Mouse (Mus musculus) cerebellum, adult 11 months (tissue): Measurements from ENCODE around the gene Wnt11.

Experiments used
- DNase-seq: peaks from one replicate; pipeline ENCODE4 v3.0.0; 2022

Wnt11 gene

GRCm38 (mm10) chr7:98834711-98835321, at the start of gene Wnt11:
Gene Wnt11, plus strand, starts transcription at chr7:98835112.
- no peak for DNase-seq

GRCm38 (mm10) chr7:98786792-98787612, 47.9 kb upstream of the Wnt11 start:
- no peak for DNase-seq

GRCm38 (mm10) chr7:98788721-98789120, 46.2 kb upstream of the Wnt11 start:
- DNase-seq: no peak

- DNase-seq: no peak
Observed at GRCm38 (mm10) chr7:98789121-98789520, 45.8 kb upstream of the Wnt11 start.

GRCm38 (mm10) chr7:98791864-98792263, 43.0 kb upstream of the Wnt11 start:
- DNase-seq: no peak

GRCm38 (mm10) chr7:98793811-98794210, 41.1 kb upstream of the Wnt11 start:
- DNase-seq: no peak

GRCm38 (mm10) chr7:98794444-98794843, 40.5 kb upstream of the Wnt11 start:
- no peak for DNase-seq

GRCm38 (mm10) chr7:98795637-98796036, 39.3 kb upstream of the Wnt11 start:
- no peak for DNase-seq

GRCm38 (mm10) chr7:98797347-98798133, 37.4 kb upstream of the Wnt11 start:
- no peak for DNase-seq

GRCm38 (mm10) chr7:98798134-98798417, 36.8 kb upstream of the Wnt11 start:
- no peak for DNase-seq

- DNase-seq: no peak
Observed at GRCm38 (mm10) chr7:98800435-98800834, 34.5 kb upstream of the Wnt11 start.

GRCm38 (mm10) chr7:98801086-98801485, 33.8 kb upstream of the Wnt11 start:
- no peak for DNase-seq

GRCm38 (mm10) chr7:98803181-98803580, 31.7 kb upstream of the Wnt11 start:
- no peak for DNase-seq

- no peak for DNase-seq
Observed at GRCm38 (mm10) chr7:98804841-98805772, 29.8 kb upstream of the Wnt11 start.

- DNase-seq: no peak
Observed at GRCm38 (mm10) chr7:98806961-98807360, 28.0 kb upstream of the Wnt11 start.

- no peak for DNase-seq
Observed at GRCm38 (mm10) chr7:98809372-98809771, 25.5 kb upstream of the Wnt11 start.

- DNase-seq: no peak
Observed at GRCm38 (mm10) chr7:98810619-98811018, 24.3 kb upstream of the Wnt11 start.

- DNase-seq: no peak
Observed at GRCm38 (mm10) chr7:98820501-98820900, 14.4 kb upstream of the Wnt11 start.

GRCm38 (mm10) chr7:98822881-98823280, 12.0 kb upstream of the Wnt11 start:
- DNase-seq: no peak

- no peak for DNase-seq
Observed at GRCm38 (mm10) chr7:98823896-98824822, 10.8 kb upstream of the Wnt11 start.

- no peak for DNase-seq
Observed at GRCm38 (mm10) chr7:98828052-98828451, 6.9 kb upstream of the Wnt11 start.

- DNase-seq: no peak
Observed at GRCm38 (mm10) chr7:98828876-98829275, 6.0 kb upstream of the Wnt11 start.
